Mouse (Mus musculus) heart, postnatal 0 days (tissue): ENCODE measurements around the gene Slc25a30.

Experiments
- CTCF ChIP-seq: IDR thresholded peaks from 2 replicates; pipeline ENCODE4 v1.5.1; 2016; ENCODE audit warnings: antibody characterized with exemption, control low read depth, low read depth
- EP300 ChIP-seq: IDR thresholded peaks from 2 replicates; pipeline ENCODE4 v1.6.1; 2016; ENCODE audit warnings: antibody characterized with exemption, low read depth

DNA sequence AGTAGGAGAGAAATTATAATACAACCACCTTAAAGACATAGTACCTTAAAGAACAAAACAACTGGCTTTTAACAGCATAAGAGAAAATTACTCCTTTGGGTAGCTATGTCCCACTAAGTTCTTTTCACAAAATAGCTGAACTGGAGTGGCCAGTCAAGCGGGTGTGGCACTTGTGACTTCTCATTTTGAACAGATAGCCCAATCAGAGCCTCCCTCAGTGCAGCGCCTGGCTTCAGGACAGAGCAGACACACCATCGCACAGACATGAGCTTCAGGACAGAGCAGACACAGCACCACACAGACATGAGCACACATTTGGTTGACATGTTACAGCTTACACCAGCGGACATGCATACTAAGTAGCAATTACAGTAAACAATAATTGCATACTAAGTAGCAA lies 35.8 kb downstream of the Slc25a30 start:
- no peak for TF ChIP-seq CTCF
- no peak for TF ChIP-seq EP300
